Mouse (Mus musculus): ENCODE results near the gene C2cd3.

Gene C2cd3

DNA sequence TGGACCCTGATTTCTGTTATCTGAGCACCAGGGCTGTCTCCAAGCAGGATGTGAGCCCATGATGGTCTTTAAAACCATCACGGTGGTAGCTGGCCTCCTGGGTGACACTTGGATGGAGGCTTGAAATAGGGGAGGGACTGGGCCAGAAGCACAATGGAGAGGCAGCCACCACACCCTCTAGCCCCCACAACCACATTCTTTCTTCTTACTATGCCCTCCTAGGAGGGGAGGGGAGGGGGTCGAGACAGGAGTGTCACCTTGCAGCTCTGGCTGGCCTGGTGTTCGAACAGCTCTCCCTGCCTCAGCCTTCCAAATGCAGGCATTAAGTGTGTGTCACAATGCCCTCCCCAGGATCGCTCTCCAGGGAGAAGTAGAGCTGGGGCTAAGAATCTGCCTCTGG is 125.4 kb downstream of the C2cd3 start:
- no peak for DNase-seq (ENCODE audit: low read depth, low spot score)

DNA sequence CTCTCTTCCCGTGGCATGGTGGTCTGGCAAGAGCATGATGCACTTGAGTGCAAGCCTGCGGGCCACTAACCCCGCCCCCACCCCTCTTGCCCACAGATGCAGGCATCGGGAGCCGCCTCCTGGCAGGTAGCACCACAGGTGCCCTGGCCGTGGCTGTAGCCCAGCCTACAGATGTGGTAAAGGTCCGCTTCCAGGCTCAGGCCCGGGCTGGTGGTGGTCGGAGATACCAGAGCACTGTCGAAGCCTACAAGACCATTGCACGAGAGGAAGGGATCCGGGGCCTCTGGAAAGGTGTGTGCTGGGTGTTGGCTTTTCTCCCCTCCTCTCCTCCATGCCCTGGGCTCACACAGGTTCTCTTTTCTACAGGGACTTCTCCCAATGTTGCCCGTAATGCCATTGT is 125.9 kb downstream of the C2cd3 start:
- DNase-seq (ENCODE audit: low read depth, low spot score) = no peak

DNA sequence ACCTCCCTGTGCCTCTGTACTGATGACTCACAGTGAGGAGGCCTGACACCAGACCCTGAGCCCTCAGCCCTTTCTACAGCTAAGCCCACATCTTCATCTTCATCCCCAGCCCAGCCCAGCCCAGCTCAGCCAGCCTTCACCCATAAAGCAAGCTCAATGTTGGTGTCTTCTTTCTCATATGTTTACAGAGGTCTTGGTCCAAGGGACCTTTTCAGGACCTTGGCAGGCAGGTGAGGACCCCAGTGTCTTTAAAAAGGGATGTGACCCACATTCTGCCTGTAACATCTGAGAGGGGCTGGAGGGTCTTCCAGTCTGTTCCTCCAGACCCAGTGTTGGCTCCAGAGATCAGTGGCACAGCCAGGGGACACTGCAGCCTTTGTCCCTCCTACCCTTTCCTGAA is 127.4 kb downstream of the C2cd3 start:
- no peak for DNase-seq (ENCODE audit: low read depth, low spot score)

DNA sequence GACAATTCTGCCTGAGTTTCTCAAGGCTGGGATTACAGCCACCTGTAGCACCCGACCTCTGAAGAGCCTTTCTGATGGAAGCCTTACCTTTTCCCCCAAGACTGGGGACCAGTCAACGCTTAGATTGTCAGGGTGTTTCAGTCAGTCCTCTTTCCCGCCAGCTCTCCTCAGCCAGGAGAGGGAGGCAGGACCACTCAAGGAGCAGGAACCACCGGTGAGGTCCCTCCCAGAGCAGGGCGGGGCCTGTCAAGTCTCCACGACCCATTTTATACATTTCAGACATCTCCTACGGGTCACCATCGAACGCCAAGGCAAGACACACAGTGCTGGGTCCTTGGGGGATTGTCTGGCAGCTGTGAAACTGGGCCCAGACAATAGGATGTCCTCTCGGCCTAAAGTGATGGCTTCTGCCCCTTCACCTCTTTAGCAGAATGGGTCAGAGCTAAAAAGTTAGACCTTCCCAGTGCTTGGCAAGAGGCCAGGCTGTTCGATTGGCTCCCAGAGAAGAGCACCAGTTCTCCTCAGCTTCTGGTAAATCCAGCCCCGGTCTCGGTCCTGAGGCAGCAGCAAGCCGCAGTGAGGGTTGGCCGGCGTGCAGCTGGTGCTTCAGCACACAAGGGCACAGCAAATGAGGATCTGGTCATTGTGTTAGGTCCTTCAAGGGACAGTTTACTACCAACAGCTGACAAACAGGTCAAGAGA is 128.4 kb downstream of the C2cd3 start:
- DNase-seq (ENCODE audit: low read depth, low spot score) = no peak

DNA sequence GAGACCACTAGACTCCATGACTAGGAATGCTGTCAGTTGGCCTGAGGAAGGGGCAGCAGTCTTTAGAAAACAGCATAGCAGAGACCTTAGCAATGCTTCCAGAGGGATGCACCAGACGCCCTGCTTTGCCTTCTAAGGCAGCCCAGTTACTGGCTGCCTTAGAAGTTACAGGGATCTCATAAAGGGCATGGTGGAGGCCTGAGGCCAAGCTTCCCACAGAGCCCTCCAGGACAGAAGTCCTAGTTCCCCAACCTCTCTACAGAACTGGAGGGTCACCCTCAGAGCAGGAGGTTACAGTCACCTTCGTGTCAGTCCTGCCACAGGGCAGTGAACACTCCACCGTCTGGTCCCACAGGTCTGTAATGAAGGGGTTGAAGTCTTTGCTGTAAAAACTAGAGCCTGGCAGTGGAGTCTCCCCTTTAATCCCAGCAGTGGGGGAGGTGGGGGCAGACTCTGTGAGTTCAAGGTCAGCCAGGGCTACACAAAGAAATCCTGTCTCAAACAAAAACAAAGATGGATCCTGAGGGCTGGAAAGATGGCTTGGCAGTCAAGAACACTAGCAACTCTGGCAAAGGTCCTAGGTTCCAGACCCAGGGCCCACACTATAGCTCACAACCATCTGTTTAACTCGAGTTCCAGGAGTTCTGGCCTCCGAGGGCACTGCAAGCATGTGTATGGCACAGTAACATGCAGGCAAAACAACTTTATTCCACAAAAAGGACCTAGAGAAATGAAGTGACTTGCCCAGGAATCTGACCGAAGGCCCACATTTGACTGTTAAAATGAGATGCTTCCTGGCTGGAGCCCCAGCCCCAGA is 129.2 kb downstream of the C2cd3 start:
- no peak for DNase-seq (ENCODE audit: low read depth, low spot score)

DNA sequence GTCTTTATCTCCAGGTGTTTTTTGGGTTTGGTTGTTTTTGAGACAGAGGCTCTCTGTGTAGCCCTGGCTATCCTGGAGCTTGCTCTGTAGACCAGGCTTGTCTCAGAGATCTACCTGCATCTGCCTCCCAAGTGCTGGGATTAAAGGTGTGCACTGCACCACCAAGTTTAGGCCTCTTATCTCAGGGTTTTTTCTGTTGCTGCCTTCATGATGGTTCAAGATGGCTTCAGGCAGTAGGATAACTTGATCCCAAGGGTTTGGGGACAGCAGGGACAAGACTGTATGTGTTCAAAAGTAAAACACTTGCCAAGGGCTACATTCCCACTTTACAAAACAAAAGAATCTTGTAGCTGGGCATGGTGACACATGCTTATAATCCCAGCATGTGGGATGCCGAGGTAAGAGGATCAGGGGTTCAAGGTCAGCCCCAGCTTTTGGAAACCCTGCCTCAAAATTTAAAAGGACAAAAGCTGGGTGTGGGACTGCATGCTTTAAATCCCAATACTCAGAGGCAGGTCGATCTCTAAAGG is 129.9 kb downstream of the C2cd3 start:
- no peak for DNase-seq (ENCODE audit: low read depth, low spot score)

DNA sequence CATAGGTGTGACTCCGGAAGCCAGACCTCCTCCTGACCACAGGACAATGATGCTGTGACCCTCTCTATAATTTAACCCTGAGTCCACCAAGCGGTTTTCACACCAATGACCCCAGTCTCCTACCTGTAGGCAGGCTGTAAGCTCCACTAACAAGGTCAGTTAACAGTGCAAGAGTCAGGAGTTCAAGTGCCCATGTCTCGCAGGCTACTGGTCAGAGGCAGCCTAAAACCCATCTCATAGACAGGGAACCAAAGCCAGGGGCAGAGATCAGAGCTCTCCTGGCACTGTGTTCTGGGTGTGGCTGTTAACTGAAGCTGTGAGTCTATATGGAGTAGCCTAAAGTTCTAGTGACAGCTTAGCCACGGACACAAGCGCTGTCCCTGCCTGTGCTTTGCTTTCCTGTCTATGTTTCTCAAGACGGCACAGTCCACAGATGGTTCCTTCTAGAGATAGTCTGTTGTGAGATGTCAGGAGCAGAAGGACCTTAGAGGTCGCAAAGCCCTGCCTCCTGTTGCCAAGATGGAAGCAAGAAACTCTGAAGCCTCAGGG is 130.4 kb downstream of the C2cd3 start:
- DNase-seq (ENCODE audit: low read depth, low spot score) = no peak

DNA sequence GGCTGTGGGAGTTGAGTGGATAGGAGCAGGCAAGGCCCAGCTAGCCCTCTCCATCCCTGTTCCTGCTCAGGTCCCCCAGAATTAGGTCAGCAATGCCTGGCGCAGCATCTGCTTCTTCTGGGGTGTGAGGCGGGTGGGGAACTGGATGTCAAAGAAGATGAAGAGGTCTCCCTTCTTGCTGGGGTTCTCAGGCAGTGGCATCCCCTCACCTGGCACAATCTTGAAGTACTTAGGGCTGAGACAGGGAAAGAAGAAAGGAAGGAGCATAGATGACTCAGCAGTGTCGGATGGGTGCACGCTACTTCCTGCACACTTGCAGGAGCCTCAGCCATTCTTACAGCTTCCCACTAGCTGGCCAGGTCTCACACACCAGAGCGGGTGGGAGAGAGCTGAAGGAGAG is 131.0 kb downstream of the C2cd3 start:
- no peak for DNase-seq (ENCODE audit: low read depth, low spot score)

DNA sequence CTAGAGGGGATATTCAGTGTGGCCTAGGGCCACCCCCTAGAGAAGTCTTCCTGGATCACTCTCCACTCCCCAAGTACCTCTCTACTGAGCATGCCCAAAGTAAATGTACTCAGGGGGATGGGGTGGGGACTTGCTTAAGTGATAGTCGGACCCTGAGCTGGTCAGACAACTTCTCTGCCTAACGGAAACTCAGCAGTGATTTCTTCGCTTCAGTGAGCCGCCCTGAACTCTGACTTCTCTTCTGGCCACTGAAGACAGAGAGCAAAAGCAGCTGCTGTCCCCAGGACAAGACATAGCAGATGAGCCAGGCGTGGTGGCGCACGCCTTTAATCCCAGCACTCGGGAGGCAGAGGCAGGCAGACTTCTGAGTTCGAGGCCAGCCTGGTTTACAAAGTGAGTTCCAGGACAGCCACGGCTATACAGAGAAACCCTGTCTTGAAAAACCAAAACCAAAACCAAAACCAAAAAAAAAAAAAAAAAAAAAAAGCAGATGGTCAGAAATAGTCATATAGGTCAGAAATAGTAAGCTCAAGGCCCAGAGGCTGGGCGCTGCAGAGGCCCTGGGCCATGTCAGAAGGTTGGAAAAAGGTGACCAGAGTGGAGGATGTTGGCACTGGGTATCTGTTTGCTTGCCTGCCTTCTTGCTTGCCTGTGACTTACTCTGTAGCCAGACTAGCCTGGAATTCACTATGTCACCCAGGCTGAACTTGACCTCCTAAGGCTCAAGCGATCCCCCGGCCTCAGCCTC is 132.9 kb downstream of the C2cd3 start:
- DNase-seq (ENCODE audit: low read depth, low spot score) = no peak

DNA sequence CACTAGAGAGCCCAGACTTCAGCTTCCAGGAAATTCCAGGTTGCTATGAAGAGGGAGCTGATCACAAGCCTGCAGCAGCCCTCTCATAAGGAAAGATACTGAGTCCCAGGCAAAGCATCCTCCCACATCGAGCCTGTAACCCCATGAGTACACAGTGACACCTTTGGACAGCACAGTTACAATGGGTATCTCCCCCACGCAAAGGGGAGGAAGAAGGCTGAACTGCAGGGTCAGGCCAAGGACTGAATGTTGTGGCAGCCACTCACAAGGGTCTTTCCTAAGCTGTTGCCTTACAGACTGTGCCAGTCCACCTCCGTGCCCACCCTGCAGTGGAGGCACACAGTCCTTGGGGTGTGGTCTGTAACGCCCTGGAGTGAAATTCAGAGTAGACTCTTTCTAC is 134.5 kb downstream of the C2cd3 start:
- no peak for DNase-seq (ENCODE audit: low read depth, low spot score)

DNA sequence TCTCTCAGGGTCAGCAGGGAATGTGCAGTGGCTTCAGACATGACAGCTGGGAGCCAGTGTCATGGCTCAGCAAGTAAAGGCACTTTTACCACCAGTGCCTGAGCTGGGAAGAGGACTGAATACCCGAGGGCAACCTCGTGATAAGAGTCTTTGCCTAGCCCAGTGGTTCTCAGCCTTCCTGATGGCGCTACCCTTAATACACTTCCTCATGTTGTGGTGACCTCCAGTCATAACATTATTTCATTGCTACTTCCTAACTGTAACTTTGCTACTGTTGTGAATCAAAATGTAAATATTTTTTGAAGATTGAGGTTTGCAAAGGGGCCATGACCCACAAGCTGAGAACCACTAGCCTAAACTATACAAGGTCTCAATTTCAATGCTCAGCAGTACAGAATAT is 136.6 kb downstream of the C2cd3 start:
- no peak for DNase-seq (ENCODE audit: low read depth, low spot score)

DNA sequence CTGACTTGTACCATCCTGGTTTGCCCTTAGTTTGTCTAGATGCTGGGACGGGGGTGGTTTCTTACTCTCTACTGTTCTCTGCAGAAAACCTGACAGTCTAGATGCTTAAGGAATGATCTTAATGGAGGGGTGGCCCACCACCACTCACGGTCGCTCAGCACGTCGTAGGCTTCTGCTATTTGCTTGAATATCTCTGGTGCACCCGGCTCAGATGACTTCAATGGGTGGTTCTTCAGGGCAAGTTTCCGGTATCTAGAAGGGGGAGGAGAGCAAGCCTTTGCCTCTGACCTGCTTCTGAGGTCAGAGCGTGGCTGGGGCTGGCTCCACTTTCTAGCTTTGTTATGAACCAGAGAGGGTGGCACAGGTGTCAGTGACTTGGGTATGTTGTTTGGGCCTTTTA is 139.6 kb downstream of the C2cd3 start:
- DNase-seq (ENCODE audit: low read depth, low spot score) = no peak

DNA sequence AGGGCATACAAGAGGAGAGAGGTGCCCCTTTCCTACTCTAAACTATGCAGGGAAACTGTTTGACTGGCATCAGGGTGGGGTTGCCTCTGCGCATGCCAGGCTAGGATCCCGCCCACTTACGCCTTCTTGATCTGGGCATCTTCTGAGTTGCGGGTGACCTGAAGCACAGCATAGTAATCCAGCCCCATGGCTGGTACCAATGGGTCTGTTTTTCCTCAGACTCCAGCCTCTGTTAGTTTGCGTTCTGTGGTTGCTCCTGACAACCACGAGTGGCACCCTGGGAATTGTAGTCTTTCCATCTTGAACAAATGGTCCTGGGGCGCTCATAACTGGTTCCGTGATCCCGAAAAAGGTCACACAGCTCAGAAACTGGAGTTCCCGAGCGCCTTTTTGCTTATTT is 142.5 kb downstream of the C2cd3 start, which contains the start of gene Dnajb13:
Gene Dnajb13, minus strand, starts transcription at position 388 of the 400 bp plus-strand sequence.
- DNase-seq (ENCODE audit: low read depth, low spot score) = no peak
